Mouse (Mus musculus) megakaryocyte, embryonic 14.5 days (primary cell): ENCODE data around the gene Cdipt.

Source experiments
- FLI1 ChIP-seq: IDR thresholded peaks from 2 replicates; pipeline ENCODE4 v1.6.1; 2012; ENCODE audit warnings: low read length, inconsistent platforms, mixed read lengths
- GATA1 ChIP-seq: IDR thresholded peaks from 3 replicates; pipeline ENCODE4 v1.6.1; 2012; ENCODE audit warnings: mixed read lengths, low read length, inconsistent platforms, borderline replicate concordance

GRCm38 (mm10) chr7:126941171-126941570 lies 34.5 kb upstream of the Cdipt start:
- TF ChIP-seq GATA1 (no peak), FLI1 (no peak)
